Mouse (Mus musculus): ENCODE data around the gene Ripply3. TPM values are rescaled to one million over a fixed set of nuclear protein-coding genes. Genes with fewer than 3 reads are reported as not detected.

The Ripply3 gene
- total and polyA plus RNA-seq, 2 experiments from 2014 or later: 0.20 TPM; not detected in 1

GRCm38 (mm10) chr16:94323681-94324080 lies 4.5 kb upstream of the Ripply3 start:
- H3K9me3 ChIP-seq (ENCODE audit: low read length): no peaks in the 10 kb centered on the region
- H3K9ac ChIP-seq (replicated peaks; ENCODE audit: low read length, poor library complexity, severe bottlenecking): no peak overlapping the region
- no peak overlapping the region for H3K4me2 ChIP-seq (ENCODE audit: low read depth, low read length, poor library complexity, severe bottlenecking)
- TF ChIP-seq CTCF (IDR thresholded peaks at IDR 0.05): no peak
- no peak overlapping the region for H3K27ac ChIP-seq (ENCODE audit: low read depth, low read length)
- DNase-seq (ENCODE audit: low spot score) (no peak), ATAC-seq (ENCODE audit: low FRiP score) (no peak)
- H3K4me1 ChIP-seq (ENCODE audit: insufficient read depth, low read length): peaks cover 3% of the 10 kb centered on the region; the same call in 1 of the 2 replicates
- peaks cover 24% of the 10 kb centered on the region for H3K27me3 ChIP-seq (ENCODE audit: insufficient read depth, low read length)
- no peaks in the 10 kb centered on the region for H3K36me3 ChIP-seq (ENCODE audit: insufficient read depth, low read length)
- WGBS: 72% methylated on average over 5 of the region's 5 CpGs
- no peak overlapping the region for H3K4me3 ChIP-seq (ENCODE audit: low read depth, low read length)

GRCm38 (mm10) chr16:94326008-94326407 lies 2.2 kb upstream of the Ripply3 start:
- Histone ChIP-seq H3K27me3 (ENCODE audit: insufficient read depth, low read length) (peaks cover 30% of the 10 kb centered on the region), H3K36me3 (ENCODE audit: insufficient read depth, low read length) (no peaks in the 10 kb centered on the region), H3K4me2 (ENCODE audit: low read depth, low read length, poor library complexity, severe bottlenecking) (no peak overlapping the region), H3K4me3 (ENCODE audit: low read depth, low read length) (no peak overlapping the region), H3K9me3 (ENCODE audit: low read length) (no peaks in the 10 kb centered on the region), H3K27ac (ENCODE audit: low read depth, low read length) (no peak overlapping the region), H3K4me1 (ENCODE audit: insufficient read depth, low read length) (peaks cover 6% of the 10 kb centered on the region; the same call in 1 of the 2 replicates), H3K9ac (replicated peaks; ENCODE audit: low read length, poor library complexity, severe bottlenecking) (no peak overlapping the region)
- no peak for DNase-seq (ENCODE audit: low spot score)
- TF ChIP-seq CTCF (IDR thresholded peaks at IDR 0.05): no peak
- ATAC-seq (ENCODE audit: low FRiP score): no peak
- WGBS: 90% methylated on average over 3 of the region's 3 CpGs

- whole genome bisulfite sequencing: 9% methylated on average over 25 of the region's 25 CpGs
- H3K36me3 ChIP-seq (ENCODE audit: insufficient read depth, low read length): no peaks in the 10 kb centered on the region
- peaks cover 6% of the 10 kb centered on the region; the same call in 1 of the 2 replicates for H3K4me1 ChIP-seq (ENCODE audit: insufficient read depth, low read length)
- DNase-seq (ENCODE audit: low spot score) (no peak), ATAC-seq (ENCODE audit: low FRiP score) (no peak)
- H3K9ac ChIP-seq (replicated peaks; ENCODE audit: low read length, poor library complexity, severe bottlenecking): no peak overlapping the region
- H3K4me2 ChIP-seq (ENCODE audit: low read depth, low read length, poor library complexity, severe bottlenecking): peak overlapping the region; percentile 57
- H3K9me3 ChIP-seq (ENCODE audit: low read length): no peaks in the 10 kb centered on the region
- no peak for TF ChIP-seq CTCF (IDR thresholded peaks at IDR 0.05)
- peak overlapping the region; percentile 33; the same call in 1 of the 2 replicates for H3K4me3 ChIP-seq (ENCODE audit: low read depth, low read length)
- H3K27ac ChIP-seq (ENCODE audit: low read depth, low read length): no peak overlapping the region
- peaks cover 30% of the 10 kb centered on the region for H3K27me3 ChIP-seq (ENCODE audit: insufficient read depth, low read length)
Observed at GRCm38 (mm10) chr16:94328881-94329867, 954 bp downstream of the Ripply3 start.

GRCm38 (mm10) chr16:94330429-94330828 lies 2.2 kb downstream of the Ripply3 start:
- Histone ChIP-seq H3K4me2 (ENCODE audit: low read depth, low read length, poor library complexity, severe bottlenecking) (no peak overlapping the region), H3K36me3 (ENCODE audit: insufficient read depth, low read length) (no peaks in the 10 kb centered on the region), H3K9me3 (ENCODE audit: low read length) (no peaks in the 10 kb centered on the region), H3K4me1 (ENCODE audit: insufficient read depth, low read length) (peaks cover 6% of the 10 kb centered on the region; the same call in 1 of the 2 replicates), H3K9ac (replicated peaks; ENCODE audit: low read length, poor library complexity, severe bottlenecking) (no peak overlapping the region), H3K27me3 (ENCODE audit: insufficient read depth, low read length) (peaks cover 30% of the 10 kb centered on the region), H3K4me3 (ENCODE audit: low read depth, low read length) (no peak overlapping the region), H3K27ac (ENCODE audit: low read depth, low read length) (no peak overlapping the region)
- WGBS: 53% methylated on average over 5 of the region's 5 CpGs
- peak; percentile 56 for DNase-seq (ENCODE audit: low spot score)
- no peak for ATAC-seq (ENCODE audit: low FRiP score)
- TF ChIP-seq CTCF (IDR thresholded peaks at IDR 0.05): peak; percentile 7; the same call in 1 of the 2 replicates

GRCm38 (mm10) chr16:94331233-94331885 lies 3.1 kb downstream of the Ripply3 start:
- no peak overlapping the region for H3K27ac ChIP-seq (ENCODE audit: low read depth, low read length)
- TF ChIP-seq CTCF (IDR thresholded peaks at IDR 0.05): no peak
- H3K4me1 ChIP-seq (ENCODE audit: insufficient read depth, low read length): peaks cover 6% of the 10 kb centered on the region; the same call in 1 of the 2 replicates
- no peak overlapping the region for H3K4me2 ChIP-seq (ENCODE audit: low read depth, low read length, poor library complexity, severe bottlenecking)
- no peak for ATAC-seq (ENCODE audit: low FRiP score)
- no peaks in the 10 kb centered on the region for H3K36me3 ChIP-seq (ENCODE audit: insufficient read depth, low read length)
- no peak overlapping the region for H3K9ac ChIP-seq (replicated peaks; ENCODE audit: low read length, poor library complexity, severe bottlenecking)
- H3K4me3 ChIP-seq (ENCODE audit: low read depth, low read length): no peak overlapping the region
- 84% methylated on average over 9 of the region's 9 CpGs for WGBS
- no peak for DNase-seq (ENCODE audit: low spot score)
- H3K9me3 ChIP-seq (ENCODE audit: low read length): no peaks in the 10 kb centered on the region
- peaks cover 27% of the 10 kb centered on the region for H3K27me3 ChIP-seq (ENCODE audit: insufficient read depth, low read length)

Measured in midbrain, postnatal 0 days (tissue).